Mouse (Mus musculus): ENCODE data around the gene Dock11.

Gene Dock11

GRCm38 (mm10) chrX:35888087-35888895, at the start of gene Dock11:
TSS of gene Dock11 (plus strand) at chrX:35888832.
- DNase-seq: peak; percentile 60

- DNase-seq: peak; percentile 10
Measured at GRCm38 (mm10) chrX:35879703-35880102, 8.9 kb upstream of the Dock11 start.

GRCm38 (mm10) chrX:35888945-35889799, 540 bp downstream of the Dock11 start:
- DNase-seq: peak; percentile 18

GRCm38 (mm10) chrX:35889800-35890106, 1.1 kb downstream of the Dock11 start:
- peak; percentile 1 for DNase-seq

- no peak for DNase-seq
Measured at GRCm38 (mm10) chrX:35891534-35892125, 3.0 kb downstream of the Dock11 start.

GRCm38 (mm10) chrX:35892377-35892776, 3.7 kb downstream of the Dock11 start:
- DNase-seq: no peak

- no peak for DNase-seq
Measured at GRCm38 (mm10) chrX:35897648-35898500, 9.2 kb downstream of the Dock11 start.

- no peak for DNase-seq
Measured at GRCm38 (mm10) chrX:35898501-35898766, 9.8 kb downstream of the Dock11 start.

GRCm38 (mm10) chrX:35904352-35904751, 15.7 kb downstream of the Dock11 start:
- no peak for DNase-seq

GRCm38 (mm10) chrX:35906696-35907330, 18.2 kb downstream of the Dock11 start:
- no peak for DNase-seq

- DNase-seq: no peak
Measured at GRCm38 (mm10) chrX:35919558-35919957, 30.9 kb downstream of the Dock11 start.

- no peak for DNase-seq
Measured at GRCm38 (mm10) chrX:35920096-35920607, 31.5 kb downstream of the Dock11 start.

GRCm38 (mm10) chrX:35921922-35922321, 33.3 kb downstream of the Dock11 start:
- DNase-seq: no peak

- DNase-seq: no peak
Measured at GRCm38 (mm10) chrX:35924705-35925264, 36.2 kb downstream of the Dock11 start.

GRCm38 (mm10) chrX:35930094-35930933, 41.7 kb downstream of the Dock11 start:
- no peak for DNase-seq

- DNase-seq: no peak
Measured at GRCm38 (mm10) chrX:35930934-35931406, 42.3 kb downstream of the Dock11 start.

GRCm38 (mm10) chrX:35931945-35932344, 43.3 kb downstream of the Dock11 start:
- no peak for DNase-seq

GRCm38 (mm10) chrX:35932952-35933351, 44.3 kb downstream of the Dock11 start:
- no peak for DNase-seq

- no peak for DNase-seq
Measured at GRCm38 (mm10) chrX:35938112-35938511, 49.5 kb downstream of the Dock11 start.

- DNase-seq: no peak
Measured at GRCm38 (mm10) chrX:35946394-35946793, 57.8 kb downstream of the Dock11 start.

GRCm38 (mm10) chrX:35950135-35950534, 61.5 kb downstream of the Dock11 start:
- no peak for DNase-seq

Measured in lung, postnatal 10 days (tissue).